Mouse (Mus musculus) intestine, embryonic 16.5 days (tissue): ENCODE data around the gene Zfp52. TPM values are rescaled to one million over a fixed set of nuclear protein-coding genes. Genes with fewer than 3 reads are reported as not detected.

ENCODE experiments used
- ATAC-seq: fragments of 200-750 bp; cut with Nextera tagmentation; 2 replicates; pipeline ENCODE4 v1.8.0; 2017; ENCODE audit warnings: moderate TSS enrichment, moderate library complexity
- H3K27ac ChIP-seq: fragments of 300-500 bp; sonication (generic); 2 replicates; pipeline ENCODE4 v1.5.1; 2014; ENCODE audit warnings: mild to moderate bottlenecking, low read length
- H3K27me3 ChIP-seq: fragments of 300-500 bp; sonication (generic); replicated peaks from 2 replicates; pipeline ENCODE4 v1.6.1; 2014; ENCODE audit warnings: low read length, control low read depth, mixed read lengths; ENCODE audit not compliant: control insufficient read depth, insufficient read depth
- H3K36me3 ChIP-seq: fragments of 300-500 bp; sonication (generic); 2 replicates; pipeline ENCODE4 v1.6.1; 2014; ENCODE audit warnings: low read length, control low read depth; ENCODE audit not compliant: control insufficient read depth, insufficient read depth
- H3K4me1 ChIP-seq: fragments of 300-500 bp; sonication (generic); 2 replicates; pipeline ENCODE4 v1.6.1; 2014; ENCODE audit warnings: low read length, control low read depth, mixed read lengths; ENCODE audit not compliant: control insufficient read depth, insufficient read depth
- H3K4me2 ChIP-seq: fragments of 300-500 bp; sonication (generic); 2 replicates; pipeline ENCODE4 v1.6.1; 2014; ENCODE audit warnings: low read depth, low read length, control low read depth
- H3K4me3 ChIP-seq: fragments of 300-500 bp; sonication (generic); 2 replicates; pipeline ENCODE4 v1.5.1; 2014; ENCODE audit warnings: mild to moderate bottlenecking, low read length
- H3K9ac ChIP-seq: fragments of 300-500 bp; sonication (generic); 2 replicates; pipeline ENCODE4 v1.6.1; 2014; ENCODE audit warnings: low read depth, low read length
- H3K9me3 ChIP-seq: fragments of 300-500 bp; sonication (generic); 2 replicates; pipeline ENCODE4 v1.6.1; 2016; ENCODE audit warnings: low read length, control low read depth; ENCODE audit not compliant: control insufficient read depth
- WGBS: fragments of 180-500 bp; shearing (Covaris S2); extraction: QIAGEN DNeasy Blood & Tissue Kit; methylation state at CpG from one replicate; pipeline ENCODE4 v1.1.7; 2014; 5-methylcytosine and 5-hydroxymethylcytosine counted together
- polyA plus RNA-seq: library from polyadenylated mRNA; unstranded; fragments of >200 nt; fragmentation: Nextera tagmentation; extraction: Ambion mirVana; gene quantifications from 2 replicates; pipeline ENCODE4 v1.2.1, GENCODE M21; 2015

Zfp52 gene
- polyA plus RNA-seq: 3.1 and 3.4 TPM in 2 replicates

- Histone ChIP-seq H3K27ac (peak within 1 kb of the TSS; percentile 66), H3K4me3 (peak within 1 kb of the TSS; percentile 60), H3K27me3 (no peaks in the 10 kb centered on the region), H3K4me2 (peak within 1 kb of the TSS; percentile 80), H3K9ac (peak within 1 kb of the TSS; percentile 73), H3K36me3 (no peaks in the 10 kb centered on the region), H3K4me1 (peaks cover 20% of the 10 kb centered on the region), H3K9me3 (no peaks in the 10 kb centered on the region)
- peak; percentile 75 for ATAC-seq
- 3% methylated on average over 21 of the region's 21 CpGs for WGBS
These were observed at the start of gene Zfp52 for GRCm38 (mm10) chr17:21535096-21536001. Zfp52 (plus strand) TSS chr17:21535539.

- peak; percentile 100 for ATAC-seq
- H3K27ac ChIP-seq: peak within 1 kb of the TSS; percentile 89
- H3K27me3 ChIP-seq: no peaks in the 10 kb centered on the region
- peaks cover 7% of the 10 kb centered on the region; the same call in 1 of the 2 replicates for H3K4me1 ChIP-seq
- H3K36me3 ChIP-seq: no peaks in the 10 kb centered on the region
- H3K4me2 ChIP-seq: peak within 1 kb of the TSS; percentile 66
- H3K4me3 ChIP-seq: peak within 1 kb of the TSS; percentile 93
- H3K9me3 ChIP-seq: no peaks in the 10 kb centered on the region
- WGBS: 1% methylated on average over 34 of the region's 34 CpGs
- peak within 1 kb of the TSS; percentile 91 for H3K9ac ChIP-seq
These were observed 46.4 kb upstream of the Zfp52 start, which contains the start of gene Zfp53 for GRCm38 (mm10) chr17:21488760-21489499. Zfp53 (plus strand) TSS chr17:21488998.

- 9% methylated on average over 8 of the region's 8 CpGs for WGBS
- Histone ChIP-seq H3K4me1 (peaks cover 7% of the 10 kb centered on the region; the same call in 1 of the 2 replicates), H3K4me2 (peak overlapping the region; percentile 39), H3K27me3 (no peaks in the 10 kb centered on the region), H3K4me3 (peak overlapping the region; percentile 93), H3K9ac (peak overlapping the region; percentile 91), H3K9me3 (no peaks in the 10 kb centered on the region), H3K27ac (peak overlapping the region; percentile 89; the same call in 1 of the 2 replicates), H3K36me3 (no peaks in the 10 kb centered on the region)
- ATAC-seq: peak; percentile 52; the same call in 1 of the 2 replicates
These were observed 45.8 kb upstream of the Zfp52 start for GRCm38 (mm10) chr17:21489500-21490001.

- no peak overlapping the region for H3K4me3 ChIP-seq
- H3K4me1 ChIP-seq: no peaks in the 10 kb centered on the region
- ATAC-seq: no peak
- no peak overlapping the region for H3K9ac ChIP-seq
- H3K9me3 ChIP-seq: no peaks in the 10 kb centered on the region
- H3K27me3 ChIP-seq: no peaks in the 10 kb centered on the region
- H3K36me3 ChIP-seq: peaks cover 7% of the 10 kb centered on the region; the same call in 1 of the 2 replicates
- H3K4me2 ChIP-seq: no peak overlapping the region
- no peak overlapping the region for H3K27ac ChIP-seq
- 86% methylated on average over 1 of the region's 1 CpGs for WGBS
These were observed 34.0 kb upstream of the Zfp52 start for GRCm38 (mm10) chr17:21501365-21501764.

- ATAC-seq: no peak
- no peaks in the 10 kb centered on the region for H3K4me1 ChIP-seq
- 91% methylated on average over 1 of the region's 1 CpGs for WGBS
- no peak overlapping the region for H3K4me3 ChIP-seq
- no peak overlapping the region for H3K4me2 ChIP-seq
- H3K9me3 ChIP-seq: no peaks in the 10 kb centered on the region
- no peak overlapping the region for H3K9ac ChIP-seq
- no peak overlapping the region for H3K27ac ChIP-seq
- H3K36me3 ChIP-seq: peaks cover 4% of the 10 kb centered on the region; the same call in 1 of the 2 replicates
- H3K27me3 ChIP-seq: no peaks in the 10 kb centered on the region
These were observed 30.8 kb upstream of the Zfp52 start for GRCm38 (mm10) chr17:21504524-21504923.

GRCm38 (mm10) chr17:21506258-21506657 lies 29.1 kb upstream of the Zfp52 start:
- 97% methylated on average over 3 of the region's 3 CpGs for WGBS

GRCm38 (mm10) chr17:21509756-21510155 lies 25.6 kb upstream of the Zfp52 start:
- no peak overlapping the region for H3K4me2 ChIP-seq

More at GRCm38 (mm10) chr17:21506258-21506657, 29.1 kb upstream of the Zfp52 start:
- Histone ChIP-seq H3K4me3 (no peak overlapping the region), H3K9me3 (no peaks in the 10 kb centered on the region), H3K4me1 (no peaks in the 10 kb centered on the region), H3K4me2 (no peak overlapping the region), H3K27ac (no peak overlapping the region), H3K36me3 (peaks cover 4% of the 10 kb centered on the region; the same call in 1 of the 2 replicates), H3K9ac (no peak overlapping the region), H3K27me3 (no peaks in the 10 kb centered on the region)
- ATAC-seq: no peak

GRCm38 (mm10) chr17:21515403-21516105 lies 19.8 kb upstream of the Zfp52 start:
- H3K9ac ChIP-seq: no peak overlapping the region; the same call in 1 of the 2 replicates
- peak overlapping the region; percentile 92 for H3K27ac ChIP-seq
- H3K4me2 ChIP-seq: peak overlapping the region; percentile 64
- H3K4me3 ChIP-seq: peak overlapping the region; percentile 60
- ATAC-seq: peak; percentile 68
- H3K9me3 ChIP-seq: no peaks in the 10 kb centered on the region
- no peaks in the 10 kb centered on the region for H3K36me3 ChIP-seq
- peaks cover 4% of the 10 kb centered on the region; the same call in 1 of the 2 replicates for H3K4me1 ChIP-seq
- 3% methylated on average over 8 of the region's 8 CpGs for WGBS
- no peaks in the 10 kb centered on the region for H3K27me3 ChIP-seq

More at GRCm38 (mm10) chr17:21509756-21510155, 25.6 kb upstream of the Zfp52 start:
- no peak for ATAC-seq
- Histone ChIP-seq H3K4me3 (no peak overlapping the region), H3K27ac (no peak overlapping the region), H3K9ac (no peak overlapping the region), H3K4me1 (no peaks in the 10 kb centered on the region), H3K36me3 (peaks cover 4% of the 10 kb centered on the region; the same call in 1 of the 2 replicates), H3K27me3 (no peaks in the 10 kb centered on the region), H3K9me3 (no peaks in the 10 kb centered on the region)
